Mouse (Mus musculus) midbrain, embryonic 16.5 days (tissue): ENCODE data around the gene Vstm4. TPM values are rescaled to one million over a fixed set of nuclear protein-coding genes. Genes with fewer than 3 reads are reported as not detected.

Source experiments
- polyA plus RNA-seq: library from polyadenylated mRNA; unstranded; fragments of >200 nt; fragmentation: Nextera tagmentation; extraction: Ambion mirVana; gene quantifications from 2 replicates; pipeline ENCODE4 v1.2.1, GENCODE M21; 2015

Vstm4 gene
- polyA plus RNA-seq, 1 experiment from 2014 or later, result 12.0 TPM

Other genes starting within 250 kb of the Vstm4 start
- gene 3425401B19Rik, start 171.5 kb upstream of the Vstm4 start, polyA plus RNA-seq, result not detected in 2 replicates
- gene Tmem273, start 70.8 kb upstream of the Vstm4 start, polyA plus RNA-seq, result 0.69 and 0.73 TPM in 2 replicates
- gene Fam170b, start 22.8 kb upstream of the Vstm4 start, polyA plus RNA-seq, result 0.08 TPM in 1 of 2 replicates, not detected in the other
- 0.51 and 0.58 TPM in 2 replicates for gene Lrrc18, start 134.6 kb downstream of the Vstm4 start, polyA plus RNA-seq